Mouse (Mus musculus) forebrain, embryonic 16.5 days (tissue): ENCODE results near the gene 1700017B05Rik. TPM values are rescaled to one million over a fixed set of nuclear protein-coding genes. Genes with fewer than 3 reads are reported as not detected.
"Not testable (repeated sequence)": the region's sequence is repeated elsewhere in the genome, so short reads cannot be mapped to it uniquely, and the experiment has no call there.

ENCODE experiments used
- ATAC-seq: fragments of 200-750 bp; cut with Nextera tagmentation; 2 replicates; pipeline ENCODE4 v1.8.0; 2017; ENCODE audit warnings: mild to moderate bottlenecking, moderate library complexity
- H3K27ac ChIP-seq: fragments of 300-500 bp; sonication (generic); 2 replicates; pipeline ENCODE4 v1.5.1; 2014; ENCODE audit warnings: low read length, control low read depth
- H3K27me3 ChIP-seq: fragments of 300-500 bp; sonication (generic); replicated peaks from 2 replicates; pipeline ENCODE4 v1.6.1; 2014; ENCODE audit warnings: low read length; ENCODE audit not compliant: control insufficient read depth, insufficient read depth
- H3K36me3 ChIP-seq: fragments of 300-500 bp; sonication (generic); 2 replicates; pipeline ENCODE4 v1.6.1; 2014; ENCODE audit not compliant: control insufficient read depth, insufficient read depth
- H3K4me1 ChIP-seq: fragments of 300-500 bp; sonication (generic); replicated peaks from 2 replicates; pipeline ENCODE4 v1.6.1; 2014; ENCODE audit warnings: low read length; ENCODE audit not compliant: control insufficient read depth, insufficient read depth
- H3K4me2 ChIP-seq: fragments of 300-500 bp; sonication (generic); 2 replicates; pipeline ENCODE4 v1.6.1; 2014; ENCODE audit warnings: mild to moderate bottlenecking, low read length, control low read depth
- H3K4me3 ChIP-seq: fragments of 300-500 bp; sonication (generic); replicated peaks from 2 replicates; pipeline ENCODE4 v1.5.1; 2014; ENCODE audit warnings: mild to moderate bottlenecking, low read length, control low read depth
- H3K9ac ChIP-seq: fragments of 300-500 bp; sonication (generic); replicated peaks from 2 replicates; pipeline ENCODE4 v1.6.1; 2014; ENCODE audit warnings: low read depth, low read length, control low read depth
- H3K9me3 ChIP-seq: fragments of 300-500 bp; sonication (generic); 2 replicates; pipeline ENCODE4 v1.6.1; 2016; ENCODE audit warnings: low read length; ENCODE audit not compliant: control insufficient read depth
- WGBS: fragments of 180-500 bp; shearing (Covaris S2); extraction: QIAGEN DNeasy Blood & Tissue Kit; methylation state at CpG from one replicate; pipeline ENCODE4 v1.1.7; 2014; 5-methylcytosine and 5-hydroxymethylcytosine counted together
- polyA plus RNA-seq: library from polyadenylated mRNA; unstranded; fragments of >200 nt; fragmentation: Nextera tagmentation; extraction: Ambion mirVana; gene quantifications from 2 replicates; pipeline ENCODE4 v1.2.1, GENCODE M21; 2015

Gene 1700017B05Rik
- polyA plus RNA-seq, 1 experiment from 2014 or later, result 4.7 TPM

GRCm38 (mm10) chr9:57229726-57230125 lies 32.7 kb downstream of the 1700017B05Rik start:
- Histone ChIP-seq H3K36me3 (no peaks in the 10 kb centered on the region), H3K9me3 (no peaks in the 10 kb centered on the region), H3K27ac (no peak overlapping the region), H3K4me2 (no peak overlapping the region), H3K4me1 (no peaks in the 10 kb centered on the region), H3K27me3 (no peaks in the 10 kb centered on the region), H3K9ac (no peak overlapping the region), H3K4me3 (no peak overlapping the region)
- WGBS, result 83% methylated on average over 4 of the region's 4 CpGs
- ATAC-seq, result no peak

DNA sequence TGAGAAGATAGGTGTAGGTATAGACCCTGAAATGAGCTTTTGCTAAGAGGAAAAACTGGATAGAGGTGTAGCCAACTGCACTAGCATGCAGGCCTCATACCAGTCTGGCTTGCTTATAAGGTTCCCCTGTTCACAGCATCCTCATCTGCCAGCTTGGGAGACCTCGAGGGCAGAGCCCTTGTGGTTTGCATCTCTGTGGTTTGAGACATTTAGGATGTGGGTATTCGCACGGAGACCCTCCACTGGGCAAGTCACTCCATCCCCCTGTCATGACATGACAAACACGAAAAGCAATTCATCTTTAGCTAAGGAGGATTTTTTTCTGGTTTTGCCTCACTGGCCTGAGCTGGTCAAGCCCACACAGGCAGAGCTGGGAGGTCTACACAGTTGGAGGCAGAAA lies 34.2 kb downstream of the 1700017B05Rik start:
- no peak overlapping the region for H3K27ac ChIP-seq
- WGBS, result 81% methylated on average over 4 of the region's 4 CpGs
- H3K4me3 ChIP-seq, result no peak overlapping the region
- H3K27me3 ChIP-seq, result no peaks in the 10 kb centered on the region
- no peaks in the 10 kb centered on the region for H3K36me3 ChIP-seq
- no peaks in the 10 kb centered on the region for H3K4me1 ChIP-seq
- ATAC-seq, result no peak
- no peak overlapping the region for H3K9ac ChIP-seq
- no peak overlapping the region for H3K4me2 ChIP-seq
- no peaks in the 10 kb centered on the region for H3K9me3 ChIP-seq

DNA sequence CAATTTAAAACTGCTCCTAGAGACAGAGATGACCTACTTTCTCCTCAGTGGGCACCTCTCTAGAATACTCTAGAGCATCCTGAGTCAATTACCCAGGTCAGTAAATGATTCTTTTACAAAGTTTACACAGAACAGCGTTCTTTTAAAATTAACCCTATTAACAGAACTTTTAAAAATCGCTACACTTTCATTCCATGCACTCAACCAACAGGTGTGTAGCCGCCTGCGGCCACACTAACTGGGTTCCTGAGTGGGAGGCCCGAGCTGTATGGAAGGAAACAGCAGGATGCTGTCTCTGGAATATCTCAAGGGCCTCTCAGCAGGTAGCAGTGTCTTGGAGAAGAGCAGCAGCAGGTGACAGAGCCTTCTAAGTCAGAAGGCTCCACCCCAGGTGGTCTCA lies 35.2 kb downstream of the 1700017B05Rik start:
- H3K27ac ChIP-seq, result no peak overlapping the region
- no peaks in the 10 kb centered on the region for H3K9me3 ChIP-seq
- no peaks in the 10 kb centered on the region for H3K27me3 ChIP-seq
- no peaks in the 10 kb centered on the region for H3K4me1 ChIP-seq
- no peaks in the 10 kb centered on the region for H3K36me3 ChIP-seq
- WGBS, result 69% methylated on average over 5 of the region's 5 CpGs
- ATAC-seq, result no peak
- H3K4me3 ChIP-seq, result no peak overlapping the region
- no peak overlapping the region for H3K4me2 ChIP-seq
- H3K9ac ChIP-seq, result no peak overlapping the region

- not testable (repeated sequence) for H3K4me2 ChIP-seq, H3K36me3 ChIP-seq, H3K4me1 ChIP-seq, H3K27me3 ChIP-seq, ATAC-seq, H3K9ac ChIP-seq, H3K9me3 ChIP-seq, H3K27ac ChIP-seq, H3K4me3 ChIP-seq
- 88% methylated on average over 6 of the region's 6 CpGs for WGBS
These were observed 35.7 kb downstream of the 1700017B05Rik start for GRCm38 (mm10) chr9:57226628-57227122.

DNA sequence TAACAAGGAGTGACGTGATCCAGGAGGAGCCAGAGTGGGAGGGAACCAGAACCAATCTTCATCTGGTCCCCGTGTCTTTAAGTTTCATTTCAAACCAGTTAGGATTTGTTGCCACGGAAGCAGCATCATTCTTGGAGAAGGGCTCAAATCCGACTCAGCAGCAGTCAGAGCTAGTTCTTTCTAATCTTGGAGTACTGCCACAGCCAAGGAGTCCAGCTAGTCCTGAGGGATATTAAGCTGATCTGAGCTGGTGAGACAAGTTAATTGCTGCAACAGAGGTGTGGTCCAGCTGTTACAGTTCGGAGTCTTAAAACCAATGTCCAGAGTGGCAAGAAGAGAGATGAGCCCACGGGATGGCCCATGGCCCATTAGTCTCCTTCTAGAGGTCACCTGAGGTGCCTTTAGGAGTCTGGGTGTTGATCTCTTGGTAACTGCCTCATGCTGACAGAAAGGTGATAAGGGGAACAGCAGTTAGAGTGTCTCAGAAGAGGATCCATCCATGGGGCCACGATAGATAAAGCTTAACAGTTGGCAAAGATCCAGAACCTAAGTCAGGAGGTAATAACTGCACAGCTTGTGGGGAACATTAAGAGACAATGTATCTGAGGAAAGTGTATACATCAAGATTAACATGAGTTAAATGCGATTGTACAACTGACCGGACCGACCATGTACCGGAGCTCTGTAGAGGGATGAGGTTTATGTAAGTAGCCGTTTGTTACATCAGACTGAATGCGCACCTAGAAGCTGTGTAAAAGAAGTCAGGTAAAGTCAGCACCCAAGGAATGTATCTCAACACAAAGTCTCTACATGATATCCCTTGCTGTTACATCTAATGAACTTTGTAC lies 36.4 kb downstream of the 1700017B05Rik start:
- no peak overlapping the region for H3K27ac ChIP-seq
- H3K9me3 ChIP-seq, result no peaks in the 10 kb centered on the region
- no peak for ATAC-seq
- H3K4me3 ChIP-seq, result no peak overlapping the region
- no peaks in the 10 kb centered on the region for H3K4me1 ChIP-seq
- H3K9ac ChIP-seq, result no peak overlapping the region
- no peak overlapping the region for H3K4me2 ChIP-seq
- no peaks in the 10 kb centered on the region for H3K27me3 ChIP-seq
- H3K36me3 ChIP-seq, result no peaks in the 10 kb centered on the region
- WGBS, result 84% methylated on average over 13 of the region's 13 CpGs

GRCm38 (mm10) chr9:57223341-57223740 lies 39.1 kb downstream of the 1700017B05Rik start:
- no peaks in the 10 kb centered on the region for H3K36me3 ChIP-seq
- H3K4me1 ChIP-seq, result no peaks in the 10 kb centered on the region
- no peak overlapping the region for H3K9ac ChIP-seq
- no peaks in the 10 kb centered on the region for H3K27me3 ChIP-seq
- H3K4me2 ChIP-seq, result no peak overlapping the region
- no peak overlapping the region for H3K4me3 ChIP-seq
- ATAC-seq, result no peak
- no peak overlapping the region for H3K27ac ChIP-seq
- no peaks in the 10 kb centered on the region for H3K9me3 ChIP-seq

DNA sequence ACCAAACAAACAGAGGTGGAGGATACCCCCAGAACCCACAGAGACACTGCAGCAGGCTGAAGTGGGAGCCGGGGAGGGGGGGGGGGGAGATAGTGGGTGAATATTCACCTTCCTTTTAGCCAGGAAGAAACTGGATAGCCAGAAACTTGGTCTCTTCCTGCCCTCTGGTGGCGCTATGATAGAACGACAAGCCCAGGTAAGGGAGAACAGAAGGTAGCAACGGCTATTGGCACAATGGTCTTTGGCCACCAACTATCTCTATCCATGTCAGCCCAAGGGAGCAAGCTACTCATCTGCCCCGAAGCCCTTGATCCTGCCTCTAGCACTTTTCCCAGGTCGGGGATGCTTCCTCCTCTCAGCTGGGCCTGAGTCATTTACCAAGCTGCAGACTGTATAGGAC lies 42.1 kb downstream of the 1700017B05Rik start:
- no peak overlapping the region for H3K27ac ChIP-seq
- ATAC-seq, result no peak
- 15% methylated on average over 6 of the region's 6 CpGs for WGBS
- no peaks in the 10 kb centered on the region for H3K27me3 ChIP-seq
- no peak overlapping the region for H3K4me2 ChIP-seq
- H3K9ac ChIP-seq, result no peak overlapping the region
- H3K4me3 ChIP-seq, result no peak overlapping the region
- H3K4me1 ChIP-seq, result no peaks in the 10 kb centered on the region
- no peaks in the 10 kb centered on the region for H3K9me3 ChIP-seq
- no peaks in the 10 kb centered on the region for H3K36me3 ChIP-seq

DNA sequence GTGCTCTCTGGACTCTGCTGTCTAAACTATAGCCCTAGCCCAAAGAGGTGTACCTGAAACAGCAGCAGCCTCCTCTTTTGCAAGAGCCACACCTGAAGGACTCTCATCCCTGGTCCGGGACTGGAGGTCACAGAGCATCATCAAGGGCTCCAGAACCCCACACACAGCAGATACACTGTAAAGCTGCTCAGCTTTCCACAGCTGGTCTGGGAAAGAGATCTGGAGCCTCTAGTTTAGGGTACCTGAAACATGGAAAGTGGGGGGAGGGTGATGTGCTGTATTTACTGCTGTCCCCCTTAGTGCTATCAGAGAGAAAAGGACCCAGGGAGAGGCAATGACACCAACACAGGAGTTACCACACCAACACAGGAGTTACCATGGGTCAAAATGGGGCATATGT lies 42.9 kb downstream of the 1700017B05Rik start:
- 90% methylated on average over 1 of the region's 1 CpGs for WGBS
- Histone ChIP-seq H3K27ac (no peak overlapping the region), H3K4me3 (no peak overlapping the region), H3K27me3 (no peaks in the 10 kb centered on the region), H3K4me2 (no peak overlapping the region), H3K9ac (no peak overlapping the region), H3K4me1 (no peaks in the 10 kb centered on the region), H3K9me3 (no peaks in the 10 kb centered on the region), H3K36me3 (no peaks in the 10 kb centered on the region)
- no peak for ATAC-seq

DNA sequence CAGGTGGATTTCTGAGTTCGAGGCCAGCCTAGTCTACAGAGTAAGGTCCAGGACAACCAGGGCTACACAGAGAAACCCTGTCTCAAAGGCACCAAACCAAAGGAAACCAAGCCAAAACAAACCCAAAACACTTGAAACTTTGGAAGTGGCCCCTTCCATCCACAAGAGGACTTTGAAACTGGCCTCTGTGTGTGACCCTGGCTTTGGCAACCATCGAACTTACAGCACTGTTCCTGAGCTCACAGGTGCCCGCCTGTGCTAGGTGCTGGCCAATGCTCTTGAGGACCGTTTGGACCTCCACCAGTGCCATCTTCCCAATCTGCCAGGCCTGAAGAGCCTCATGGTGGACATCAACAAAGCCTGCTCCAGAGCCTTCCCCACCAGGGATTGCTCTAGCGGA lies 43.6 kb downstream of the 1700017B05Rik start:
- Histone ChIP-seq H3K4me1 (no peaks in the 10 kb centered on the region), H3K9ac (no peak overlapping the region), H3K27ac (no peak overlapping the region), H3K36me3 (no peaks in the 10 kb centered on the region), H3K4me3 (no peak overlapping the region), H3K4me2 (no peak overlapping the region), H3K27me3 (no peaks in the 10 kb centered on the region), H3K9me3 (no peaks in the 10 kb centered on the region)
- no peak for ATAC-seq
- WGBS, result 87% methylated on average over 5 of the region's 5 CpGs
